8 mouse cellular contexts compared by ENCODE assay signal in the genomic region with DNA sequence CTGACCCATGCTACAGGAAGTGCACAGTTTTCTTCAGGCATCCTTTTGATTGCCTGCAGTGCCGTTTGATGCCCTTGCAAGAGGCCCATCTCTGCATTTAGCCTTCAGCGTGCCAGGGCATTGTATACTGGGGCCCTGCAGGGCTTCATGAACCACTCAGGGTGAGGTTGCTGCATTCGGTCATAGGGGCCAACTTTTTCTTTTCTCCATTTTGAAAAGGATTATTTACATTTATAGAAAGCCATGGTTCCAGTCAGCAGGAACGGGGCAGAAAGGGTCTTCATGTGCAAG. TPM values are rescaled to one million over a fixed set of nuclear protein-coding genes. Genes with fewer than 3 reads are reported as not detected.
A peak's percentile ranks its signal among the peaks of the same experiment; 100 is the strongest.
DNase-seq lines count a peak whose midpoint lies in the region; ATAC-seq and TF ChIP-seq lines count a peak whose summit lies in the region.

No protein-coding gene starts in this region.

- H3K27ac ChIP-seq in liver, embryonic 13.5 days = peak overlapping the region; percentile 73; the same call in 1 of the 2 replicates
- H3K27ac ChIP-seq in stomach, postnatal 0 days (replicated peaks) = 0 out of 2 replicates have a peak overlapping the region, but pooled peaks have one; percentile 89

- peaks cover 5% of the 10 kb centered on the region for H3K36me3 ChIP-seq in liver, embryonic 13.5 days
- H3K36me3 ChIP-seq in stomach, postnatal 0 days (ENCODE audit: control insufficient read depth, insufficient read depth, low read length) = no peaks in the 10 kb centered on the region

- TF ChIP-seq CTCF in stomach, postnatal 0 days (IDR thresholded peaks at IDR 0.05; ENCODE audit: low read depth) = no peak

- peak overlapping the region; percentile 78 for H3K9ac ChIP-seq in liver, embryonic 13.5 days
- H3K9ac ChIP-seq in stomach, postnatal 0 days (ENCODE audit: low read length) = peak overlapping the region; percentile 70; the same call in 1 of the 2 replicates

- peak overlapping the region; percentile 91 for H3K4me2 ChIP-seq in liver, embryonic 13.5 days
- peak overlapping the region; percentile 99 for H3K4me2 ChIP-seq in stomach, postnatal 0 days (replicated peaks; ENCODE audit: low read depth)

- WGBS in liver, embryonic 13.5 days (ENCODE audit: insufficient replicate concordance) = 21% methylated on average over 4 of the region's 4 CpGs
- WGBS in stomach, postnatal 0 days = 23% methylated on average over 4 of the region's 4 CpGs

- H3K27me3 ChIP-seq in liver, embryonic 13.5 days = no peaks in the 10 kb centered on the region
- H3K27me3 ChIP-seq in stomach, postnatal 0 days (ENCODE audit: control insufficient read depth, insufficient read depth, low read length) = no peaks in the 10 kb centered on the region

- DNase-seq in embryo, embryonic 10 days (ENCODE audit: low spot score) = peak; percentile 31
- DNase-seq in embryo, embryonic 9.5 days (ENCODE audit: extremely low spot score) = no peak
- peak; percentile 22 for DNase-seq in thymus, postnatal 4 days
- DNase-seq in thymus, postnatal 25 days = no peak
- DNase-seq in liver, embryonic 13.5 days = no peak
- no peak for DNase-seq in stomach, postnatal 0 days (ENCODE audit: low spot score)
- DNase-seq in frontal cortex, postnatal 10 days (ENCODE audit: low spot score in 2 of 2) = no peak

- ATAC-seq in liver, embryonic 13.5 days (ENCODE audit: low read depth) = no peak
- ATAC-seq in stomach, postnatal 0 days (ENCODE audit: low FRiP score, low TSS enrichment) = no peak
- no peak for ATAC-seq in megakaryocyte-erythroid progenitor cell, adult 5-6 weeks (replicated peaks; ENCODE audit: low FRiP score, low TSS enrichment, poor library complexity, severe bottlenecking)

- no peak for TF ChIP-seq EP300 in stomach, postnatal 0 days (optimal IDR thresholded peaks at IDR 0.05)

- H3K4me1 ChIP-seq in liver, embryonic 13.5 days (replicated peaks) = peaks cover 55% of the 10 kb centered on the region
- H3K4me1 ChIP-seq in stomach, postnatal 0 days (replicated peaks; ENCODE audit: control insufficient read depth, insufficient read depth) = no peaks in the 10 kb centered on the region; the same call in 1 of the 2 replicates

- H3K4me3 ChIP-seq in liver, embryonic 13.5 days (replicated peaks) = peak overlapping the region; percentile 74
- peak overlapping the region; percentile 83; the same call in 1 of the 2 replicates for H3K4me3 ChIP-seq in stomach, postnatal 0 days (ENCODE audit: low read depth, low read length)

- H3K9me3 ChIP-seq in liver, embryonic 13.5 days (replicated peaks) = no peaks in the 10 kb centered on the region
- H3K9me3 ChIP-seq in stomach, postnatal 0 days (ENCODE audit: control insufficient read depth, low read length) = no peaks in the 10 kb centered on the region

RNA-seq across cellular contexts. Expression of gene Mtap, which starts 1.4 kb away (rescaled TPM):
- 36.7 and 42.9 TPM in 2 replicates for polyA plus RNA-seq in liver, embryonic 13.5 days (2015; fragmentation: Nextera tagmentation; extraction: Ambion mirVana)
- polyA plus RNA-seq in stomach, postnatal 0 days (2015; fragmentation: Nextera tagmentation; extraction: Ambion mirVana) = 23.5 and 23.9 TPM in 2 replicates
- 30.9 and 31.5 TPM in 2 replicates for total RNA-seq in megakaryocyte-erythroid progenitor cell, adult 5-6 weeks (2014; fragmentation: Nextera tagmentation)
- total RNA-seq in megakaryocyte-erythroid progenitor cell, adult 5-6 weeks (2017) = 50.6 and 58.4 TPM in 2 replicates

Comparison
In these comparisons a context has a peak if more than half of its experiments do, and no peak if none do; other contexts are left out.
1. DNase-seq: peak in embryo, embryonic 10 days (single experiment) and thymus, postnatal 4 days (single experiment); none in embryo, embryonic 9.5 days (single experiment), thymus, postnatal 25 days (single experiment), liver, embryonic 13.5 days (single experiment), stomach, postnatal 0 days (single experiment) and frontal cortex, postnatal 10 days (0 of 2).